Mouse (Mus musculus) heart, embryonic 14.5 days (tissue): ENCODE results near the gene Tmprss7. TPM values are rescaled to one million over a fixed set of nuclear protein-coding genes. Genes with fewer than 3 reads are reported as not detected.

Experiments used
- ATAC-seq: fragments of 200-750 bp; cut with Nextera tagmentation; 2 replicates; pipeline ENCODE4 v1.8.0; 2017; ENCODE audit warnings: low read depth, moderate TSS enrichment; ENCODE audit not compliant: insufficient number of reproducible peaks, insufficient read depth, low FRiP score
- H3K27ac ChIP-seq, 2 experiments: fragments of 200-500 bp in 1 of 2; fragments of 300-500 bp in 1 of 2; sonication (generic) in 1 of 2; replicated peaks in 1 of 2; 2 replicates each; pipeline ENCODE4 v1.5.1; 2012 to 2014; ENCODE audit warnings: low read depth in 2 of 2, low read length in 2 of 2, control low read depth in 1 of 2, mild to moderate bottlenecking in 1 of 2, mixed read lengths in 1 of 2; ENCODE audit not compliant: control insufficient read depth in 1 of 2, insufficient read depth in 1 of 2
- H3K27me3 ChIP-seq: fragments of 300-500 bp; sonication (generic); 2 replicates; pipeline ENCODE4 v1.6.1; 2014; ENCODE audit warnings: mild to moderate bottlenecking, low read length, control low read depth; ENCODE audit not compliant: control insufficient read depth, insufficient read depth
- H3K36me3 ChIP-seq: fragments of 300-500 bp; sonication (generic); 2 replicates; pipeline ENCODE4 v1.6.1; 2014; ENCODE audit warnings: mild to moderate bottlenecking, control low read depth, low read length, mixed read lengths; ENCODE audit not compliant: control insufficient read depth, insufficient read depth
- H3K4me1 ChIP-seq, 2 experiments: fragments of 200-500 bp in 1 of 2; fragments of 300-500 bp in 1 of 2; sonication (generic) in 1 of 2; 2 replicates each; pipeline ENCODE4 v1.6.1; 2012 to 2014; ENCODE audit warnings: low read length in 2 of 2, control low read depth in 1 of 2, mixed read lengths in 1 of 2; ENCODE audit not compliant: control insufficient read depth in 2 of 2, insufficient read depth in 2 of 2
- H3K4me2 ChIP-seq: fragments of 300-500 bp; sonication (generic); 2 replicates; pipeline ENCODE4 v1.6.1; 2014; ENCODE audit warnings: mild to moderate bottlenecking, low read length
- H3K4me3 ChIP-seq, 2 experiments: fragments of 200-500 bp in 1 of 2; fragments of 300-500 bp in 1 of 2; sonication (generic) in 1 of 2; 2 replicates each; pipeline ENCODE4 v1.5.1; 2012 to 2014; ENCODE audit warnings: low read length in 2 of 2, mild to moderate bottlenecking in 2 of 2, control low read depth in 1 of 2, low read depth in 1 of 2, moderate library complexity in 1 of 2; ENCODE audit not compliant: control insufficient read depth in 1 of 2, insufficient read depth in 1 of 2
- H3K9ac ChIP-seq: fragments of 300-500 bp; sonication (generic); 2 replicates; pipeline ENCODE4 v1.6.1; 2014; ENCODE audit warnings: mild to moderate bottlenecking, low read length
- H3K9me3 ChIP-seq: fragments of 300-500 bp; sonication (generic); 2 replicates; pipeline ENCODE4 v1.6.1; 2016; ENCODE audit warnings: low read length, control low read depth; ENCODE audit not compliant: control insufficient read depth
- WGBS: fragments of 180-500 bp; shearing (Covaris S2); extraction: QIAGEN DNeasy Blood & Tissue Kit; methylation state at CpG from one replicate; pipeline ENCODE4 v1.1.7; 2014; 5-methylcytosine and 5-hydroxymethylcytosine counted together
- polyA plus RNA-seq: library from polyadenylated mRNA; unstranded; fragments of >200 nt; fragmentation: Nextera tagmentation; extraction: Ambion mirVana; gene quantifications from 2 replicates; pipeline ENCODE4 v1.2.1, GENCODE M21; 2014

Tmprss7 gene
- polyA plus RNA-seq, 1 experiment from 2014 or later, result not detected

DNA sequence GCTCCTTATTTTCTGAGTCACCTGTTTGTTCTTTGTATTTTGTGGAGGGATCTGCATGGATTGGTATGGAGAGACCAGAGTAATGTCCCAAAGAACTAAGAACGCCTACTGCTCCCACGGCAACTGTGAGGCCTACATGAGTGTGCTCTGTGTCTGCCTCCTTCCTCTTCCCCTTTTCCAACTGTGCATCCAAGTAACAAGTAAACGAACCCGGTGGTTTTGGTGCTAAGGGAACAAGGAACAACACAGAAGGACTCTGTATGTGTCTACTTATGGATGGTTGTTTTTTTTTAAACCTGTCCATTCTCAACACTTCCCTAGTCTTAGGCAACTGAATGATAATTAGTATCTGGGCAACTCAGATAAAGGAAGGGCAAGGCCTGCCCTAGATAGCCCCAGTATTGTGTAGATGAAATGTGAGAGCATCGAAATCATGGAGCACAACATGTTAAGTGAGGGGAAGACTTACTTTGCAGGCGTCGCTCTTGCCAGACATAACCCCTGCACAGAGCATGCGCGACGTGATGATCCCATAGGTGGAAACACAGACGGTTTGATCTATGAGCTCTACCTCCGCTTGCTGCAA lies 35.8 kb downstream of the Tmprss7 start:
- WGBS, result 84% methylated on average over 12 of the region's 12 CpGs
- no peak overlapping the region for H3K4me3 ChIP-seq

DNA sequence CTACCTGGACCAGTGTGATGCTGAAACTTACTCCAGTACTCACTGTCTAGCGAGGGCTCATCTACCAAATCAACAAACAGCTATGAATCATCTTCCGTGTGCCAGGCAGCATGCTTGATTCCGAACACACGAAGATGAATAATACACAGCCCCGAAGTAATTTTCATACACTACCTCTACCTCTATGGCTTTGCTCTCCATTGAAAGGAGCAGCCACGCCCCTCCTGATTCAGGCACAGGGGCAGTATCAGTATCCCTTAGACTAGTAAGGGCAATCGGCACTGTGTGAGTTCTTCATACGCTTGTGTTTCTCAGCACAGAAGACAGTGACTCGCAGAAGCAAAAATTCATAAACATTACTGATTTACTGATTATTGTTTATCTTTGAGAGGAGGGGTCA lies 39.0 kb downstream of the Tmprss7 start:
- no peak for ATAC-seq
- WGBS, result 64% methylated on average over 9 of the region's 9 CpGs
- no peak overlapping the region for H3K27ac ChIP-seq
- peaks cover 6% of the 10 kb centered on the region; the same call in 1 of the 2 replicates for H3K27me3 ChIP-seq
- peak overlapping the region; percentile 87 for H3K4me2 ChIP-seq
- no peaks in the 10 kb centered on the region for H3K36me3 ChIP-seq
- no peaks in the 10 kb centered on the region for H3K9me3 ChIP-seq
- H3K4me1 ChIP-seq, result peaks cover 7% of the 10 kb centered on the region in 2 experiments; a peak in 2 of 4 replicates
- no peak overlapping the region; a peak in 1 of 4 replicates for H3K4me3 ChIP-seq
- H3K9ac ChIP-seq, result no peak overlapping the region

More for the DNA sequence above, 35.8 kb downstream of the Tmprss7 start:
- H3K9ac ChIP-seq, result no peak overlapping the region
- H3K4me1 ChIP-seq, result peaks cover 7% of the 10 kb centered on the region in 2 experiments; a peak in 2 of 4 replicates
- H3K27ac ChIP-seq, result no peak overlapping the region
- H3K4me2 ChIP-seq, result no peak overlapping the region
- peaks cover 6% of the 10 kb centered on the region; the same call in 1 of the 2 replicates for H3K27me3 ChIP-seq
- no peaks in the 10 kb centered on the region for H3K36me3 ChIP-seq
- H3K9me3 ChIP-seq, result no peaks in the 10 kb centered on the region
- no peak for ATAC-seq

- no peak for ATAC-seq
- Histone ChIP-seq H3K27me3 (peaks cover 6% of the 10 kb centered on the region; the same call in 1 of the 2 replicates), H3K4me1 (peaks cover 7% of the 10 kb centered on the region in 2 experiments; a peak in 2 of 4 replicates), H3K9ac (peak within 1 kb of the TSS; percentile 54), H3K4me2 (peak within 1 kb of the TSS; percentile 87), H3K36me3 (no peaks in the 10 kb centered on the region), H3K27ac (no peak within 1 kb of the TSS), H3K4me3 (peak within 1 kb of the TSS; percentile 39 to 43), H3K9me3 (no peaks in the 10 kb centered on the region)
- WGBS, result 5% methylated on average over 20 of the region's 20 CpGs
These were observed 39.5 kb downstream of the Tmprss7 start, which contains the start of gene BC016579 for GRCm38 (mm10) chr16:45653934-45654332. BC016579 (minus strand) TSS chr16:45654068.

DNA sequence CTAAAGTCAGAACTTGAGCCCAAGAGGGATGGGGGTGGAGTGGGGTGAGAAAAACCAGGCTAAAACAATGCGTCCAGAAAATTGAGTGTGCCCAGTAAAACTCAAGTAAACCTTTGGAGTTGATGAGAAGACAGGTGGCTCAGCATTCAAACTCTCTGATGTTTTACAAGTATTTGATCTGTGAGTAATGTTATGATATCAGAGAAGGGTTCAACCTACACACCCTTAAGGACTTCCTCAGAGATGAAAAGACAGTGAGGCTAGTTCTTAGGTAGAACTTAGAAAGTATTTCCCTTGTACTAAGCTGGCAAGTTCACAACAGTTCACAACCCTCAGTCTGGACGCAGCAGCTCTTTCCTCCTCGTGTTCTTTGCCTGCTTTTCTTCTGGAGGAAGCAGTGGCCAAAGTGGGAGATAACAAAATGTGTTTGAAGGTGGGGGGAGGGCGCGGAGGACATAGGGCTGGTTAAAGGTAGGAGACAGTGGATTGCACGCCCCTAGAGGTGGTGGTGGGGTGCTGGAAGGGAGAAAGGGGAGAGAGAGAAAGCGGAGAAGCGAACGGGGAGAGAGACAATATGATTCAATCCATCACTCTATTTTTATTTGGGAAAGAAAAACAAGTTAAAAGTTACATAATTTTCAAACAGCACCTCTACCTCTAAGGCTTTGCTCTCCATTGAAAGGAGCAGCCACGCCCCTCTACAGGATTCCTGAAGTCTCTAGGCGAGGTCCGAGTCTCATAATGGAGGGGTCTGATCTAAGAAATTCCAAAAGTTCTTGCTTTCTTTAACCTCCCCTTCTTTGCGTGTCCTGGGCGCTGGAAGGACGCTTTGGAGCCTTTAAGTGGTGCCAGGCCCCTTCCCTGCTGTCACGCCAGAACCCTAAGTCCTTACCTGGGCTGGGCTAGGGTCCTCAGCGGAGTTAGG lies 40.2 kb downstream of the Tmprss7 start:
- H3K4me1 ChIP-seq, result peaks cover 7% of the 10 kb centered on the region in 2 experiments; a peak in 2 of 4 replicates
- H3K4me2 ChIP-seq, result peak overlapping the region; percentile 87
- no peaks in the 10 kb centered on the region for H3K9me3 ChIP-seq
- no peak; the same call in 1 of the 2 replicates for ATAC-seq
- H3K4me3 ChIP-seq, result peak overlapping the region; percentile 39 to 43
- peak overlapping the region; percentile 54 for H3K9ac ChIP-seq
- H3K27me3 ChIP-seq, result peaks cover 6% of the 10 kb centered on the region; the same call in 1 of the 2 replicates
- WGBS, result 9% methylated on average over 17 of the region's 17 CpGs
- no peak overlapping the region for H3K27ac ChIP-seq
- H3K36me3 ChIP-seq, result no peaks in the 10 kb centered on the region

- H3K36me3 ChIP-seq, result no peaks in the 10 kb centered on the region
- 56% methylated on average over 2 of the region's 2 CpGs for WGBS
- no peaks in the 10 kb centered on the region for H3K9me3 ChIP-seq
- ATAC-seq, result no peak
- H3K4me2 ChIP-seq, result no peak overlapping the region
- H3K4me1 ChIP-seq, result peaks cover 7% of the 10 kb centered on the region in 2 experiments; a peak in 2 of 4 replicates
- H3K4me3 ChIP-seq, result no peak overlapping the region
- H3K27me3 ChIP-seq, result peaks cover 6% of the 10 kb centered on the region; the same call in 1 of the 2 replicates
- no peak overlapping the region for H3K9ac ChIP-seq
- H3K27ac ChIP-seq, result no peak overlapping the region
These were observed 42.0 kb downstream of the Tmprss7 start for GRCm38 (mm10) chr16:45651497-45651896.

DNA sequence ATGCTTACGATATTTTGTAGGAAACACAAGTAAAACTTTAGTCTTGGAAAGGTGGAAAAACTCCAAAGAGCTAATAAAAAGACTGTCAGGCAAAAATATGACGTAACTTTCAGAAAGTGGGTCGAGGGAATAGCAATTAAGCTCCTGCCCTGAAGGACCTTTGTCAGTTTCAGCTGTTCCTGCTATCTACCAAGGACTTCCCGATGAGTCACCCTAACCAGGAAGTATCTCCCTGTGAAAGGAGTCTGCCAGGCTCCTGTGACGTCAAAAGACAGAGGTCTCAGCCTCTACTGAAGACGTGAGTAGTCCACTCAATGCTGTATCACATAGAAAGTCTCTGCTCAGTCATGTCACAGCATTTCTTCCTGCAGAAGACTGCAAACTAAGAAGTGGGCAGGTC lies 49.1 kb downstream of the Tmprss7 start:
- Histone ChIP-seq H3K9ac (no peak overlapping the region), H3K27ac (no peak overlapping the region), H3K4me3 (no peak overlapping the region), H3K4me2 (no peak overlapping the region), H3K4me1 (no peaks in the 10 kb centered on the region), H3K27me3 (no peaks in the 10 kb centered on the region), H3K36me3 (no peaks in the 10 kb centered on the region), H3K9me3 (no peaks in the 10 kb centered on the region)
- no peak for ATAC-seq
- WGBS, result 44% methylated on average over 6 of the region's 6 CpGs

- Histone ChIP-seq H3K36me3 (no peaks in the 10 kb centered on the region), H3K27ac (no peak overlapping the region), H3K4me1 (no peaks in the 10 kb centered on the region), H3K27me3 (no peaks in the 10 kb centered on the region), H3K4me3 (no peak overlapping the region), H3K9me3 (no peaks in the 10 kb centered on the region), H3K4me2 (no peak overlapping the region), H3K9ac (no peak overlapping the region)
- 79% methylated on average over 3 of the region's 3 CpGs for WGBS
- ATAC-seq, result no peak
These were observed 49.5 kb downstream of the Tmprss7 start for GRCm38 (mm10) chr16:45643944-45644343.
